Mouse (Mus musculus) thymus, postnatal 10 days (tissue): ENCODE measurements around the gene Gm10073.
A peak's percentile ranks its signal among the peaks of the same experiment; 100 is the strongest.

ENCODE experiments used
- DNase-seq, 2 experiments: peaks; one replicate each; pipeline ENCODE4 v3.0.0; 2021; ENCODE audit warnings: low spot score in 2 of 2

Gm10073 gene

GRCm38 (mm10) chr8:106556068-106556645 lies 17.1 kb downstream of the Gm10073 start:
- no peak for DNase-seq

DNA sequence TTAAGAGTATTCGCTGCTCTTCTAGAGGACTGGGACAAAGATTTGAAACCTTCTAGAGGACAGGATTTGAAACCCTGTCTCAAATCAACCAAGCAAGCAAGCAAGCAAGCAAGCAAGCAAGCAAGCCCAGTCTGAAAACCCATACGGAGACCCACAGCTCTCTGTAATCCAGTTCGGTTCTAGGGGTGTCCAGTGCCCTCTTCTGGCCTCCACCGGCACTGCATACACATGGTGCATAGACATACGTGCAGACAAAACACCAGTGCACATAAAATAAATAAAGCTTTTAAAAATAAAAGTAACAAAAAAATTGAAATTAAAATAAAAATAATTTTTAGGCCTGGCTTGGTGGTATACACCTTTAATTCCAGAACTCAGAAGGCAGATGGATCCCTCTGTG lies 19.2 kb downstream of the Gm10073 start:
- no peak for DNase-seq

- no peak for DNase-seq
Measured at GRCm38 (mm10) chr8:106550906-106551305, 22.4 kb downstream of the Gm10073 start.

DNA sequence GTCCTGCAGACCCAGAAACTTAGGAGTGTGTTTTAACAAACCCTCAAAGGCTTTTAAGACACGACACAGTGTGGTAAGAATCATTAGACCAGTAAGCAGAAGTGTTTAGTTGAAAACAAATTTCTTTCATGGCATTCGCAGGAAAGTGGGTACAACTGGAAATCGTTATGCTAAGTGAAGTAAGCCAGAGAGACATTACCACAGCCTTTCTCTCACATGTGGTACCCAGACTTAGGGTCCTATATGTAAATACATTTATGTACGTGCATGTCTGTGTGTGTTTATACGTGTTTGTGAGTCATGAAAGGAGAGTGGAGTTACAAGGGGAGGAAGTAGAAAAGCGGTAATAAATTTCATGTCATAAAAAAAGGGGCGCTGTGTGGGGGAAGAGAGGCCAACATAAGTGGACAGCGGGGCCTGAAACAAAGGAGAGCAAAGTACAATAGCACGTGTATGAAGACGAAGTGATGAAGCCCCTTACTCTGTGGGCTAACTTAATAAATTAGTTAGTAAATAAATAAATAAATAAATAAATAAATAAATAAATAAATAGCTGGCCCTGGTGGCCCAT lies 24.8 kb downstream of the Gm10073 start:
- DNase-seq = no peak

GRCm38 (mm10) chr8:106546746-106547145 lies 26.5 kb downstream of the Gm10073 start:
- no peak for DNase-seq

- peak in 1 of 2 experiments; percentile 15 for DNase-seq
Measured at GRCm38 (mm10) chr8:106545149-106545548, 28.1 kb downstream of the Gm10073 start.

GRCm38 (mm10) chr8:106543043-106543442 lies 30.2 kb downstream of the Gm10073 start:
- DNase-seq = no peak

GRCm38 (mm10) chr8:106541002-106541401 lies 32.3 kb downstream of the Gm10073 start:
- no peak for DNase-seq

- DNase-seq = no peak
Measured at GRCm38 (mm10) chr8:106539193-106539592, 34.1 kb downstream of the Gm10073 start.

DNA sequence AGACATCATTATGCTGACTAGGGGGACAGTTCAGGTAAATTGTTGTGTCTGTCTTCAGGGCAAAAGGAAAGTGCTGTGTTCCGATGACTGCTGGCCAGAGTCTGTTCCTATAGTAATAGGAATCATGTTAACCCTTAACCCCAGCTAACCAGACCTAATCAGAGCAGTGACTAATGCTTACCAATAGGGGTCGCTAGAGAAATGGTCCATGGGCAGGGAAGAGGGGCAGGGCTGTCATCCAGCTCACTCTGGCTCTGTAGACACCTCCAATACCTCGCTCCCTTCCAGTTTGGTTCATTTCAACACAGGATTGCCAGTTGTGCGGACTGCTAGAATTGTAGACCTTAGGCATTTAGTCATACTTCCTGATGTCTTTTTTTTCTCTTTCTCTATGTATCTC lies 37.8 kb downstream of the Gm10073 start:
- no peak for DNase-seq

DNA sequence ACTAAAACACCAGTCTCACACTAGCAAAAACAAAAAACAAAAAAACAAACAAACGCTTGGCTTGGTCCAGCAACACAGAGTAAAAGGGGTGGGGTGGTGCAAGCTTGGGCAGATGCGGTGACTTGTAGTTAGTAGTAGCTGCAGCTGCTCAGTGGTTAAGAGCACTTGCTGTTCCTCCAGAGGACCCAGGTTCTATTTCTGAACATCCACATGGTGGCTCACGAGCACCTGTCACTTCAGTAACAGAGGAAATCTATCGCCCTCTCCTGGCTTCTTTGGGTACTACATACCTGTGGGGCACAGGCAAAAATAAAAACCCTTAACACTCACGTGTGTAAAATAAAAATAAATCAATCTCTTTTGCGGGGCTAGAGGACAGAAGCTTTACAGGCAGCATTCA lies 38.8 kb downstream of the Gm10073 start:
- DNase-seq = peak; percentile 48 to 75

DNA sequence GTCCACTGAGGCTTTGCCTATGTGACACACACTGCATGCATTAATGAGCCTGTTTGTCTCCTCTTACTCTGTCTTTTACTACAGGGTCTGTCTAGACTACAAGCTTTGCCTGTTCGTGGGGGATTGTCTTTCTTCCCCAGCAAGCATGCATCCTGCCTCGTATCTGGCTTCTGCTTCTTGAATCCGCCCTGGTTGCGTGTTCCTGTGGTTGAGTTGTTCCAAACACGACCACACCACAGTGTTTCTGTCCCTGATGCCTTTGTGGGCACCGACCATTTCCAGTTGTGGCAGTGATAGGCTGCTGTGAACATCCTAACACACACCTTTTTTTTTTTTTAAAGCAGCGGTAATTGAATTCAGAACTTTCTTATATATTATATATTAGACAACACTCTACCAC lies 39.6 kb downstream of the Gm10073 start:
- no peak for DNase-seq

DNA sequence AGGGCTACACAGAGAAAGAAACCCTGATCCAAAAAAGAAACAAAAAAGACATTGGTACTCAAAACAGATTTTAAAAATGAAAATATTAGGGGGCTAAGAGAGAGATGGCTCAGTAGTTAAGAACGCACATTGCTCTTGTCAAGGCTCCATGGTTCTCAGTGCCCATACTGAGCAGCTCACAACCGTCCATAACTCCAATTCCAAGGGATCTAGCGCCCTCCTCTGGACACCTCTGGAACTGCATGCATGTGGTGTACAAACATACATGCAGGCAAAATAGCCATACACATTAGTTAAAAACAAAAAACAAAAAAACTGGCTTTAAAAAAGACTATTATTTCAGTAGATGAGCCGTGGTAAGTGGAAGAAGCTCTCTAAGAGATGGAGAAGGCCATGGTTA lies 42.7 kb downstream of the Gm10073 start:
- DNase-seq = no peak

DNA sequence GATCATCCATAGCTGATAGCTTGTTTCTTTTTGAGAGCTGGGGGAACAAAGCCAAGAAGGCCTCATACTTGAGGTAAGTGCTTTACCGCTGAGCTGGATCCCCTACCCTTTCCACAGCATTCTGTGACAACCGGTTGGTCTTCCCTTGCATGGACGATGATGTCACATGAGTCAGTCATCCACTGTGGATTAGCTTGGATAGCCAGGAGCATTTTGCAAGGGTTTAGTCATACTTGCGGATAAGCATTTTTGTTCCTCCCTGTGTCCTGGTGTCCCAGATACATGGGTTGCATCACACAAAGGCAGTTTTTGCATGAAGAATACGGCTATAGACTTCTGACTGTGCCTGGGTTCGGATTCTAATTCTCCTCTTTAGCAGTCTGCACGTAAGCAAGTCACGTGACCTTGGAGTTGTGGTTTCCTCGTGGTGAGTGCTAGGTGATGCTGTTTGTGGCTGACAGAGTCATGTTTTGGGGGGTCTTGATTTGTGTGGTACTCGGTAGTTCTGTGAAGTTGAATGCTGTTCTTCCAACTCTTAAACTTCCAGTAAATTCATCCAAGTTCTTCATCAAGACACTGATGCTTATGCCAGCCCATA lies 43.3 kb downstream of the Gm10073 start:
- no peak for DNase-seq

GRCm38 (mm10) chr8:106528596-106529249 lies 44.5 kb downstream of the Gm10073 start:
- DNase-seq = no peak

GRCm38 (mm10) chr8:106527241-106528036 lies 45.8 kb downstream of the Gm10073 start:
- no peak for DNase-seq

DNA sequence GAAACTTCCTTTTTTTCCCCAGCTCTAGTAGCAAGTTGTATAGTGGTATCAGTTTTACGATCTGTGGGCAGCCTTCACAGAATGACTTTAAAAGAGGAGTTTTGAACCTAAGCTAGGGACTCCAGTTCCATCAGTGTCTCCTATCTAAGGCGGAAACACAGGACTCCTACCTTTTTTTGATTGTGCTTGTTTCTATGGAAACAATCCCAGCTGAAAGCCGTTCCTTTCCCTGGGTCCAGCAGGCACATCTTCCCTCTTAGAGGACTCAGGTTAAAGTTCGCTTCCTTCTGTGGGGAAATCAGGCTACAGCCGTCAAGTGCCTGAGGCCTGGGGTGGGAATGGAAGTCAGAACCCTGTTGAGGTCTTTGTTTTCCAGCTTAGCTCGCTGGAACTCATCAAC lies 46.5 kb downstream of the Gm10073 start:
- DNase-seq = no peak
